Mouse (Mus musculus): ENCODE data around the gene 1700016K19Rik. TPM values are rescaled to one million over a fixed set of nuclear protein-coding genes. Genes with fewer than 3 reads are reported as not detected.

Gene 1700016K19Rik
- total RNA-seq, 2 experiments from 2014 or later: not detected

- intact Hi-C loops (cut with DNase I): loop anchor here (5.0 kb wide), 2 partner anchors 55 to 140 kb away; no protein-coding TSS in a partner anchor
- DNase-seq: peak; percentile 85 to 87
Measured at GRCm38 (mm10) chr11:76027139-76028071, 27.7 kb downstream of the 1700016K19Rik start, which contains the start of gene Rflnb. Gene Rflnb (minus strand): TSS chr11:76027782.

- no peak for DNase-seq
- intact Hi-C loops (cut with DNase I): loop anchor here (5.0 kb wide), 2 partner anchors 54 to 139 kb away; no protein-coding TSS in a partner anchor
Measured at GRCm38 (mm10) chr11:76028072-76028465, 28.4 kb downstream of the 1700016K19Rik start.

- DNase-seq: no peak
- intact Hi-C loops (cut with DNase I): loop anchor here (5.0 kb wide), 1 partner anchor 34 kb away; no protein-coding TSS in a partner anchor
Measured at GRCm38 (mm10) chr11:76033359-76033758, 33.6 kb downstream of the 1700016K19Rik start.

- intact Hi-C loops (cut with DNase I): loop anchor here (5.0 kb wide), 1 partner anchor 33 kb away; no protein-coding TSS in a partner anchor
Measured at GRCm38 (mm10) chr11:76033836-76034235, 34.1 kb downstream of the 1700016K19Rik start.

GRCm38 (mm10) chr11:76035182-76035581 is 35.5 kb downstream of the 1700016K19Rik start:
- DNase-seq: no peak
- intact Hi-C loops (cut with DNase I): no loop called here

More at GRCm38 (mm10) chr11:76033836-76034235, 34.1 kb downstream of the 1700016K19Rik start:
- no peak for DNase-seq

GRCm38 (mm10) chr11:76037581-76038294 is 38.0 kb downstream of the 1700016K19Rik start:
- DNase-seq: no peak
- intact Hi-C loops (cut with DNase I): no loop called here

- DNase-seq: no peak
- intact Hi-C loops (cut with DNase I): no loop called here
Measured at GRCm38 (mm10) chr11:76039271-76040053, 39.8 kb downstream of the 1700016K19Rik start.

GRCm38 (mm10) chr11:76040106-76040505 is 40.4 kb downstream of the 1700016K19Rik start:
- no peak for DNase-seq

GRCm38 (mm10) chr11:76040761-76041376 is 41.2 kb downstream of the 1700016K19Rik start:
- intact Hi-C loops (cut with DNase I): no loop called here
- DNase-seq: no peak

More at GRCm38 (mm10) chr11:76040106-76040505, 40.4 kb downstream of the 1700016K19Rik start:
- intact Hi-C loops (cut with DNase I): no loop called here

GRCm38 (mm10) chr11:76042041-76042638 is 42.4 kb downstream of the 1700016K19Rik start:
- DNase-seq: no peak
- intact Hi-C loops (cut with DNase I): no loop called here

GRCm38 (mm10) chr11:76042882-76043281 is 43.2 kb downstream of the 1700016K19Rik start:
- DNase-seq: peak in 1 of 2 experiments; percentile 40
- intact Hi-C loops (cut with DNase I): no loop called here

GRCm38 (mm10) chr11:76044468-76044867 is 44.8 kb downstream of the 1700016K19Rik start:
- DNase-seq: no peak
- intact Hi-C loops (cut with DNase I): no loop called here

- DNase-seq: no peak
Measured at GRCm38 (mm10) chr11:76045367-76045766, 45.7 kb downstream of the 1700016K19Rik start.

GRCm38 (mm10) chr11:76050509-76050908 is 50.8 kb downstream of the 1700016K19Rik start:
- no peak for DNase-seq
- intact Hi-C loops (cut with DNase I): no loop called here

More at GRCm38 (mm10) chr11:76045367-76045766, 45.7 kb downstream of the 1700016K19Rik start:
- intact Hi-C loops (cut with DNase I): no loop called here

- DNase-seq: no peak
- intact Hi-C loops (cut with DNase I): no loop called here
Measured at GRCm38 (mm10) chr11:76050967-76051512, 51.3 kb downstream of the 1700016K19Rik start.

- intact Hi-C loops (cut with DNase I): no loop called here
- DNase-seq: no peak
Measured at GRCm38 (mm10) chr11:76052496-76052895, 52.8 kb downstream of the 1700016K19Rik start.

All from gastrocnemius, postnatal 36 days (tissue).